Mouse (Mus musculus) lung, postnatal 0 days (tissue): ENCODE data around the gene Ehd4. TPM values are rescaled to one million over a fixed set of nuclear protein-coding genes. Genes with fewer than 3 reads are reported as not detected.

Experiments
- ATAC-seq: fragments of 200-750 bp; cut with Nextera tagmentation; 2 replicates; pipeline ENCODE4 v1.8.0; 2017; ENCODE audit warnings: moderate library complexity
- DNase-seq: peaks from one replicate; pipeline ENCODE4 v3.0.0-alpha.2; 2016; ENCODE audit warnings: low spot score
- H3K27ac ChIP-seq: fragments of 300-500 bp; sonication (generic); 2 replicates; pipeline ENCODE4 v1.5.1; 2014; ENCODE audit warnings: antibody characterized with exemption, mild to moderate bottlenecking, low read length, mixed read lengths
- H3K27me3 ChIP-seq: fragments of 300-500 bp; sonication (generic); replicated peaks from 2 replicates; pipeline ENCODE4 v1.6.1; 2014; ENCODE audit warnings: low read length, mixed read lengths; ENCODE audit not compliant: insufficient read depth
- H3K36me3 ChIP-seq: fragments of 300-500 bp; sonication (generic); 2 replicates; pipeline ENCODE4 v1.6.1; 2014; ENCODE audit warnings: low read length, mixed read lengths; ENCODE audit not compliant: insufficient read depth
- H3K4me1 ChIP-seq: fragments of 300-500 bp; sonication (generic); 2 replicates; pipeline ENCODE4 v1.6.1; 2014; ENCODE audit warnings: antibody characterized with exemption, low read depth, low read length, mixed read lengths; ENCODE audit not compliant: insufficient read depth
- H3K4me2 ChIP-seq: fragments of 300-500 bp; sonication (generic); replicated peaks from 2 replicates; pipeline ENCODE4 v1.6.1; 2014; ENCODE audit warnings: low read depth, mild to moderate bottlenecking, low read length, moderate library complexity, mixed read lengths
- H3K4me3 ChIP-seq: fragments of 300-500 bp; sonication (generic); 2 replicates; pipeline ENCODE4 v1.5.1; 2014; ENCODE audit warnings: low read depth, low read length
- H3K9ac ChIP-seq: fragments of 300-500 bp; sonication (generic); replicated peaks from 2 replicates; pipeline ENCODE4 v1.6.1; 2014; ENCODE audit warnings: low read depth, mild to moderate bottlenecking
- H3K9me3 ChIP-seq: fragments of 300-500 bp; sonication (generic); 2 replicates; pipeline ENCODE4 v1.6.1; 2016; ENCODE audit warnings: low read length, mixed read lengths
- CTCF ChIP-seq: IDR thresholded peaks from 2 replicates; pipeline ENCODE4 v1.5.1; 2016; ENCODE audit warnings: antibody characterized with exemption, mild to moderate bottlenecking
- EP300 ChIP-seq: IDR thresholded peaks from 2 replicates; pipeline ENCODE4 v1.6.1; 2016; ENCODE audit warnings: antibody characterized with exemption, mild to moderate bottlenecking, control low read depth
- WGBS: fragments of 180-500 bp; shearing (Covaris S2); extraction: QIAGEN DNeasy Blood & Tissue Kit; methylation state at CpG from one replicate; pipeline ENCODE4 v1.1.7; 2014; 5-methylcytosine and 5-hydroxymethylcytosine counted together
- polyA plus RNA-seq: library from polyadenylated mRNA; unstranded; fragments of >200 nt; fragmentation: Nextera tagmentation; extraction: Ambion mirVana; gene quantifications from 2 replicates; pipeline ENCODE4 v1.2.1, GENCODE M21; 2015

Ehd4 gene
- polyA plus RNA-seq, 1 experiment from 2014 or later, result 228 TPM

DNA sequence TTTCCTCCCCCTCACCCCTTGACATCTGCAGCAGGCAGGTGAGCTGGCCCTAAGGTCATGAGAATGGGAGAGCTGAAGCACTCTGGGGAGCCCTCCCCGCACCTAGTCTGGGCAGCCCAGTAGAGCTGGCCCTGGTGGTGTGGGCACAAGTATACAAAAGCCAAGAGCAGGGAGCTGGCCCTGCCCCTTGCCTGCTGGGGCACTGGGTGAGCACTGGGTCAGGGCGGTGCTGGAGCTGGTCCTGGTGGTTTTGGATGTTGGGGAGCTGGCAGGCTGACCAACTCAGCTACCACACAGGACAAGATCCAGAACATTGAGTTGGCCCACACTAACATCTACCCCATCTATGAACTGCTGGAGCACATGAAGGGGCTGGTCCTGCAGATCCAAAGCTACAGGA is 5.0 kb upstream of the Ehd4 start:
- Histone ChIP-seq H3K9me3 (no peaks in the 10 kb centered on the region), H3K4me2 (no peak overlapping the region), H3K27ac (no peak overlapping the region), H3K27me3 (no peaks in the 10 kb centered on the region), H3K36me3 (no peaks in the 10 kb centered on the region), H3K4me1 (no peaks in the 10 kb centered on the region), H3K4me3 (no peak overlapping the region), H3K9ac (no peak overlapping the region)
- WGBS, result 69% methylated on average over 2 of the region's 2 CpGs
- ATAC-seq (no peak), DNase-seq (no peak)
- no peak for TF ChIP-seq EP300

DNA sequence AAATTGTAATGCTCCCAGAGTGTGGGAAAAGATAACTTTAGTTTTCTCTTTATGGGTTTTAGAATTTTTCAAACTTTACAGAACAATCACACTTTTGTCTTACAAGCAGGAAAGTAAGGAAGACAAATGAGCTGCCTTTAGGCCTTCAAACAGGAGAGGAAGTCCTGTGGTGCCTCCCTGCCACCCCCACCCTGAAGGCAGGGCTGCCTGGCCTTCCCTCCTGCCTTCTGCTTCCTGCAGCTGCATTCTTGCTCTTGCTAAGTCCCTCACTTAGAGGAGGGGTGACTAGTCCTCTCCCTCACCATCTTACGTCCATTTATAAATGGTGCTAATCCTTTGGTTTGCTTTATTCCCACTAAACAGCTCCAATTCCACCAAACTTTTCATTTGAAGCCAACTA is 4.4 kb upstream of the Ehd4 start:
- no peak overlapping the region for H3K4me2 ChIP-seq
- no peaks in the 10 kb centered on the region for H3K27me3 ChIP-seq
- ATAC-seq, result no peak
- no peaks in the 10 kb centered on the region for H3K4me1 ChIP-seq
- no peak overlapping the region for H3K27ac ChIP-seq
- DNase-seq, result peak; percentile 56
- no peak overlapping the region for H3K4me3 ChIP-seq
- H3K9me3 ChIP-seq, result no peaks in the 10 kb centered on the region
- H3K9ac ChIP-seq, result no peak overlapping the region
- WGBS, result 25% methylated on average over 1 of the region's 1 CpGs
- no peaks in the 10 kb centered on the region for H3K36me3 ChIP-seq
- TF ChIP-seq CTCF (no peak), EP300 (no peak)

DNA sequence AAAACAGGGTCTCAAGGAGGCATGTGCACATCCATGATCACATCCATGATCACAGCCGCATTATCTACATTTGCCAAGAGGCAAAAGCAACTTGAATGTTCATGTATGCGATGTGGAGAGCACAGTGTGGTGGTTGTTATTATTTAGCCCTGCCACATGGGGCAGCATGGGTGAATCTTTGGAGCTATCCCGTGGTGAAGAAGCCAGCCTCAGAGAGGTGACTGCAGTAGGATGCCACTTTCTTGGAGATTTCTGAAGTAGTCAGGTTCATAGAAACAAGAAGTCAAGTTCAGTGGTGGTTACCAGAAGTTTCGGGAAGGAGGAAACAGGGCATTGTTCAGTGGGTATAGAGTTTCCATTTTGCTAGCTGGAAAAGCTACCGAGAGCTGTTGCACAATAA is 3.6 kb upstream of the Ehd4 start:
- DNase-seq (peak; percentile 45), ATAC-seq (no peak)
- Histone ChIP-seq H3K4me2 (no peak overlapping the region), H3K9ac (no peak overlapping the region), H3K27ac (no peak overlapping the region), H3K36me3 (no peaks in the 10 kb centered on the region), H3K9me3 (no peaks in the 10 kb centered on the region), H3K27me3 (no peaks in the 10 kb centered on the region), H3K4me1 (no peaks in the 10 kb centered on the region), H3K4me3 (no peak overlapping the region)
- 44% methylated on average over 5 of the region's 5 CpGs for WGBS
- no peak for TF ChIP-seq EP300
- TF ChIP-seq CTCF, result peak; percentile 65

DNA sequence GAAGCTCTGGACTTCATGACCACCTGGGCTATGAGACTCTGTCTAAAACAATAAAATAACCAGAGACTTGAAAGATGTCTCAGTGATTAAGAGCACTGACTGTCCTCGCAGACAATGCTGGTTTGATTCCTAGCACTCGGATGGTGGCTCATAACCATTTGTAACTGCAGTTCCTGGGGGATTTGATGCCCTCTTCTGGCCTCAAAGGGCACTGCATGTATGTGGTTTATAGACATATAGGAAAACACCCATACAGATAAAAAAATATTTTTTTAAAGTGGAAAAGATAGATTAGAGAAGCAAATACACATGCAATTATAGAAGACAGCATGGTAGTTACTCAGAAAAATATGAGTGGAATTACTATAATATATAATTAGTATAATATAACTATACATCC is 3.2 kb upstream of the Ehd4 start:
- TF ChIP-seq EP300 (no peak), CTCF (peak; percentile 45)
- H3K27me3 ChIP-seq, result no peaks in the 10 kb centered on the region
- H3K36me3 ChIP-seq, result no peaks in the 10 kb centered on the region
- ATAC-seq, result no peak
- H3K27ac ChIP-seq, result no peak overlapping the region
- 77% methylated on average over 2 of the region's 2 CpGs for WGBS
- H3K4me3 ChIP-seq, result no peak overlapping the region
- H3K4me1 ChIP-seq, result no peaks in the 10 kb centered on the region
- H3K9ac ChIP-seq, result no peak overlapping the region
- H3K9me3 ChIP-seq, result no peaks in the 10 kb centered on the region
- no peak for DNase-seq
- no peak overlapping the region for H3K4me2 ChIP-seq

DNA sequence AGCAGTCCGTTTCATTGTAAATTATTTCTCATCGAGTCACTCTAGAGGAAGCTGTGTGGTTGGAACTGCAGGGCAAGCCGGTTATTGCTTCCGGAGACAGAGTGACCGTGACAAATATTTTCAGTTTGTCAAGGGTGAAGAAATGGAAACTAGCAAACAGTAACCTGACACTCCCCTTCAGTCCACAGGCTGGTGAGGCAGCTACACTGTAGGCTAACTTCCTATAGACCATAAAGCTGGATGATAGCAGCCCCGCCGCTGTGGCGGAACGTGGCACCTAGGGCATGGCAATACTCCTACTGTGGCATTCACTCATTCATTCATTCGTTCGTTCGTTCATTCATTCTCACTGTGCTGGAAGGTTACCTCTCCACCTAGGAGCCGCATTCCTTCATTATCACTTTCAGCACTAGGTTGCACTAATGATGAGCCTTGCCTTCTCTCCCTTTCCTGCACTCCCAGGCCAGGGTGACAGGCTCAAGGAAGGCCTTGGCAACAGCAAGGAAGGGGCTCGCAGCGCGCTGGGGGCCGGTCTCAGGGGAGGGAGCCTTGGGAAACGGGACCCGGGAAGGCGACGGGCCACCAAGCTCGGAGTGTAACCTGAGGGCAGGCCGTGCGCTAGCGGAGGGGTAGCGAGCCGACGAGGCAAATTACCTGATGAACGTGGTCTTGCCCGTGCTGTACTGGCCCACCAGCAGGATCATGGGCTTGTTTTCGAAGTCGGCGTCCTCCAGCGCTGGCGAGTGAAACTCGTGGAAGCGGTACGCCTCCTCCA is 633 bp downstream of the Ehd4 start:
- Histone ChIP-seq H3K9ac (peak overlapping the region; percentile 63), H3K27me3 (no peaks in the 10 kb centered on the region), H3K4me3 (peak overlapping the region; percentile 71), H3K4me2 (peak overlapping the region; percentile 98), H3K36me3 (no peaks in the 10 kb centered on the region), H3K9me3 (no peaks in the 10 kb centered on the region), H3K27ac (peak overlapping the region; percentile 72), H3K4me1 (no peaks in the 10 kb centered on the region)
- WGBS, result under 1% methylated on average over 33 of the region's 38 CpGs
- DNase-seq (peak; percentile 81), ATAC-seq (peak; percentile 23)
- no peak for TF ChIP-seq CTCF
- TF ChIP-seq EP300, result no peak

DNA sequence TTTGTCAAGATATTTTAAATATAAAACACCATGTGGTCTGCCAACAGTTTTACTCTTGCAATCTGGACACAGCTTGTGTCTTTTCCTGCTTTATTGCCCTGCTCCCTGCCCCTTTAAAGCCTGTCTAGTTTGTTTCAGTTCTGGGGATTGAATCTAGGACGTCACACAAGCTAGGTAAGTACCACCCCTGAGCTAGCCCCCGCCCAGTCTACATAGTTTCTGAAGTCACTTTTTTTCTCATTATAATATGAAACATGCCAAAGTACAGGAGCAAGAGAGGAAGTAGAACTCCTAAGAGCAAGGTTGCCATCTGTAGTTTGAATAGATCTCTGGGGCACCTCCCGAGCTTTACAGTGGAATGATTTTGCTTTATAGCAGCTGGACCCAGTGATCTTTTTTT is 3.8 kb downstream of the Ehd4 start:
- H3K9me3 ChIP-seq, result no peaks in the 10 kb centered on the region
- H3K9ac ChIP-seq, result no peak overlapping the region
- DNase-seq (no peak), ATAC-seq (no peak)
- H3K4me1 ChIP-seq, result no peaks in the 10 kb centered on the region
- no peak overlapping the region for H3K4me3 ChIP-seq
- H3K36me3 ChIP-seq, result no peaks in the 10 kb centered on the region
- no peaks in the 10 kb centered on the region for H3K27me3 ChIP-seq
- WGBS, result 73% methylated on average over 3 of the region's 3 CpGs
- no peak overlapping the region for H3K27ac ChIP-seq
- TF ChIP-seq CTCF (no peak), EP300 (no peak)
- no peak overlapping the region for H3K4me2 ChIP-seq

DNA sequence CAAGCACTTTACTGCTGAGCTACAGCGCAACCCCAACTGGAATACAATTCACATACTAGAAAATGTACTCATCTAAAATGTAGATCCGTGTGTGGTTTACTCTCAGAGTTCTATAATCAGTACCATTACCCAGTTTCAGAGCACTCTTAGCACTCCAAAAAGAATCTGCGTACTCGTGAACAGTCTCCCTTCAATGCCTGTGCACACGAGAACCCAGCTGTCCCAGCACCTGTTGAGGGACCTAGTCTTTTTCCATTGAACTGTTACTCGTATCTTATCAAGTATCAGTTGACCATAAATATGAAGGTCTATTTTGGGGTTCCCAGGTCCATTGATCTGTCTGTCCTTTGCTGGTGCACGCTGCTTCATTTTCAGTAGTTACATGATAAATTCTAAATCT is 4.8 kb downstream of the Ehd4 start:
- Histone ChIP-seq H3K36me3 (no peaks in the 10 kb centered on the region), H3K4me1 (no peaks in the 10 kb centered on the region), H3K27ac (no peak overlapping the region), H3K9me3 (no peaks in the 10 kb centered on the region), H3K9ac (no peak overlapping the region), H3K4me2 (no peak overlapping the region), H3K27me3 (no peaks in the 10 kb centered on the region), H3K4me3 (no peak overlapping the region)
- WGBS, result 88% methylated on average over 7 of the region's 7 CpGs
- no peak for DNase-seq
- no peak for ATAC-seq
- no peak for TF ChIP-seq EP300
- no peak for TF ChIP-seq CTCF
